Mouse (Mus musculus) kidney, postnatal 4 days (tissue): ENCODE results near the gene Cep89.

Experiments used
- DNase-seq, 2 experiments: peaks; one replicate each; pipeline ENCODE4 v3.0.0; 2021; ENCODE audit warnings: mixed read lengths in 2 of 2

Cep89 gene

DNA sequence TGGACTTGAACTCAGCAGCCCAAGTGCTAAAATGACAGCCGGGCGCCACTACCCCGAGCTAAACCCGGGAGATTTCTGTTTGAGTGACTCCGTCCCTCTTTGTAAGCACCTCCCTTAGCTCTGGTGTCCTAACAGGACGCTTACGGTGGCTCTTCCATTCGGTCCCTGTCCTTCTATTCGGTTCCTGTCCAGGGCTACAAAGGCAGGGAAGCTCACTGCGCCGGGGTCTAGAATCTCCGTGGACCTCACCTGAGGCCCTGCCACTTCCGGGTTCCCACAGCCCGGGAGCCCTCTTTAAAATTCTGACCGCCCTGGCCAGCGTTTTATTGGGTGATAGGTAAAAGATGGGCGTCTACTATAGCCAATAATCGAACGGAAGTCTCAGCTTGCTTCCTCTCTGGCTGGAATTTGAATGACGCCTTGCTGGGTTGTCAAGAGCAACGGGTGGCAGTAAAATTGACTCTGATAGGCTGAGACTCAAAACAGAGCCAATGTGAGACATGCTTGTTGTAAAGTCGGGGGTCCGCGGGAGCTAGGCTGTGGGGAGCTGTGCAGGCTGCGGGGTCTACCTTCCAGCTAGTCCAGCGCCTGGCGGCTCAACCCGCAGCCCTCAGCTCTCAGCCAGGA is at the start of gene Cep89, which contains the start of gene Faap24:
TSS of gene Cep89 (plus strand) at position 494 of the 627 bp plus-strand sequence.
TSS of gene Faap24 (minus strand) at position 295 of the 627 bp plus-strand sequence.
- peak; percentile 88 to 91 for DNase-seq

DNA sequence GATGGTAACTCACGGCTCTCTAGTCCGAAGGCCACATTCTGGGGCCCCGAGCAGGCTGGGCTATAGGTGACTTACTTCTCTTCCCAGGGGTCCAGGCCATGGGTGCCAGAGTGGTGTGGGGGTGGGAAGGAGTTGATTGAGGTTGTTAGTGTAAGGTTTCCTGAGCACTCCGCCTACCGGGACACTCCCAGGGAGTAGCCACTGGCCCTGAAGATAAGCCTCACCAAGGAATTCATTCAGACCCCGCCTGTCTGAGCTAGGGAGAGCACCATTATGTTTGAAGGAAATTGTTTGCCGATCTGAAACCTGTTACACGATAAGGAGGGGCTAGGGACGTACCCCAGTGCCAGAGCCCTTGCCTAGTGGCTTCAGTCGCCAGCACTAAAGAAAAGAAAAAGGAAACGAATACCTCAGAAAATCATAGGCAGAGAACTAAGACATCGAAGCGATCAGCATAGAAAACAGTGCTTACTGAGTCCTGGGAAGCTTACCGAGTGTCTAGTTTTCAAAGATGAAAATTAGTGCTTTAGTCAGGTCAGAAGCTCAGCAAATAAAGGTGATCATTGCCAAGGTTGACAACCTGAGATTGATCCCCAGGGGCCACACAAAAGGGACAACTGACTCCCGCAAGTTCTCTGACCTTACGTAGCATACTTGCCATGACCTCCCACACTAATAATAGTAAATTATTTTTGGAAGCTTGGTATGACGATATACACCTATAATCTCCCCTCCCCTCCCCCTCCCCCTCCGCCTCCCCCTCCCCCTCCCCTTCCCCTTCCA is 48.7 kb upstream of the Cep89 start:
- no peak for DNase-seq

DNA sequence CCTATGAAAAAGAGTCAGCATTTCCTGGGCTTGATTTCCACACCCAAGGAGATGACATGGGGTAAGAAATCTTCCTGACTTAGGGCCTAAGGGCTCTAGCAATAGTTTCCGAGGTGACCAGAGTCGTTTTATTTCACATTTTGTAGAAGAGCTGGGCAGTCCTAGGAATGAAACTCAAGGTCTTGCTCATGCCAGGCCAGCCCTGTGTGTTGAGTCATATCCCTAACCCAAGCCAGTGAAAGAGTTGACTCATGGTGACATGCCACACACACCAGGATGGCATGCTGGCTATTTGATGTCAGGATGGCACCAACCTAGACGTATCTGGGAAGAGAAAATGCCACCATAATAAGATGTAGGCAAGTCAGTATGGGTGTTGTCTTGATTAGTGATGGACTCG is 47.8 kb upstream of the Cep89 start:
- no peak for DNase-seq

DNA sequence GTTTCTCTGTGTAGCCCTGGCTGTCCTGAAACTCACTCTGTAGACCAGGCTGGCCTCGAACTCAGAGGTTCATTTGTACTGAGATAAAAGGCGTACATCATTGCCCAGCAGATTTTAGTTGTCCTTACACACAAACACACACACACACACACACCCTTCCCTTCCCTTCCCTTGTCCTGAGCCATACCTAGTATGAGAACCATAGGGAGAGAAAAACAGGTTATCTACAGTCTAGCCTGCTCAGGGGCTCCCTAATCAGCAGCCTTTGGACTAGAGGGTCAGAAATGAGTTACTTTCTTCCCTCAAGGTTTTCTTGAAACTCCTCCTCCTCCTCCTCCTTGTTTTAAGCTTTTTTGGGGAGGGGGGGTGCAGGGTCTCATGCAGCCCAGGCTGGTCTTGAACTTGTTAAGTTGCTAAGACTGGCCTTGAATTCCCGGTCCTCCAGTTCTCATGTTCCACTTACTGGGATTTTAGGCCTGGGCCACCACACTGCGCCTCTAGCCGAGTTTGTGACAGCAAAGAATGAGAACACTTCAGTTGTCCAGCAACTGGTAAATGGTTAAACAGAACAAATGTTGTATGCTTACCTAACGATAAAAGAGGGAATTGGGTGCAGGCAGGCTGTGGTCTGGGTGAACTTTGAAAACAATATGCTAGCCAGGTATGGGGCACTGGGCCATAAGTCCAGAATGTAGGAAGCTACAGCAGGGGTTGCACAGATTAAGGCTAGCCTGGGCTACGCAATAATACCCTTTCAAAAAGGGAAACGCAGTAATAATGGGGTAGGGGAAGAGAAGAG is 46.8 kb upstream of the Cep89 start:
- DNase-seq: no peak

DNA sequence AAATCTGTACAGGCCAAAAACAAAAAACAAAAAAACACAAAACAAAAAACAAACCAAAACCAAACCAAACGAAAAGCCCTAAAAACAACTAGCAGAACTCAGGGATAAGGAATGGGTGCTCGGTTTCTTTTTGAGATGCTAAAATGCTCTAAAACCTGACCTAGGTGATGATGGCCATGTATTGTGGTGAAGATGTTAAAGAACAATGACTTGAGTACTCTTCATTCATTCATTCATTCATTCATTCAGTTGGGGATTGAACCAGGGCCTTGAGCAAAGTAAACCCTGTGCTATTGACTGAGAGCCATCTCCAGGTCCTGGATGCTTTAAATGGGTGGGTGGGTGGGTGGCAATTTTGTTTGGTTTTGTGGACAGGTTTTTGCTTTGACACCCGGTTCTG is 45.7 kb upstream of the Cep89 start:
- no peak for DNase-seq

DNA sequence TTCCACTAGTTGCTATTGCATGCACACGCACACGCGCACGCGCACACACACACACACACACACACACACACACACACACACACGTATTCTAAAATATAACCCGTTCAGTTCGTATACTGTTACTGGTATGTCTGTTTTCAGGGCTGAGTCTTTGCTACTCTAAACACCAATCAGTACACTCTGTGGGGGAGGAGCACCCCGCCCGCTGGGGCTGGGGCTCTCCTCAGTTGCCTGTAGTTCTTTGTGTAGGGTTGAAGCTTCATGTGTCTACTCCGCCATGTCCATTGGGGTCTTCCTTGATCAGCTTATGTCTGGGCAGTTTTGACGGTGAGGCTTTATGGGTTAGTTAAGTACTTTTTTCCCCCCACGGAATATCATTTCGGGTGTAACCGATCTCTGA is 43.5 kb upstream of the Cep89 start:
- DNase-seq: no peak

DNA sequence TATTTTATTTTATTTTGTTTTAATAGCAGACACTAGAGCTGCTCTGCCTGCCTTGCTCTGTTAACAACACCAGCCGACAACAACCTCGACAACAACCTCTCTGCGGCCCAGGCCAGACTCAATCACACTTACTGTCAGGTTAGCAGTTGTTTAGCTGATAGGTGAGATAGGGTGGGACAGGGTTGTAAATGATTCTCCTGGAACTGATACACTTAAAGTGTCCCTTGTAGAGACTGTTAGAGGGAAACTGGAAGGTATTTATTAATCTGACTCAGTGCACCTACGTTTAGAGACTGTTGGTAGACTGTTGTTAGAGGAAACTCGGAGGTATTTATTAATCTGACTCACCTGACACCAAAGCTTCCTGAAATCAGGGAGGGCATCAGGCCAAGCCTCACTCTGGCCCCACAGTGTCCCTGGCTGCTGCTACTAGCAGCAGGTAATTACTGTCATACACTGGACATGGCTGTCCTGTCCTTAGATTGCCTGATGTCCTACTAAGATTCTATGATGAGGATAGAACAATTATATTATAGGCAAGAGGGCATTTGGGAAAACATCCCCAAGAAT is 41.4 kb upstream of the Cep89 start:
- DNase-seq: peak in 1 of 2 experiments; percentile 47

DNA sequence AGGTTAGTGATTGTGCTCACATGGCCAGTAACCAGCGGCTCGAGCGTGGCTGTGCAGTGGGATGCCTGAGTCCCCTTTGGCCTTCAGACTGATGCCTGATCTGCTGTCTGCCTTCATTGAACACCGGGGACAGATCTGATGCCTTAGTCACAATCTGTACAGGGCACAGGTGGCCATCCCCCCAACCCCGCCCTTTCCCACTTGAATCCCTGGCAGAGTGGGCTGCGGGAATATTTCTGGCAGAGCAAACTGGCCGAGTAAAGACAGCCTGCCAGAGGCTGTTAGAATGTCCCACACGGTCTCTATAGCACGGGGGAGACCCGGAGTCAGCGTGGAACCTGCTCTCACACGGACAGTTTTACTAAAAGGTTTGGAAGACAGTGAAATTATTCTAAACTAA is 39.2 kb upstream of the Cep89 start:
- DNase-seq: no peak

DNA sequence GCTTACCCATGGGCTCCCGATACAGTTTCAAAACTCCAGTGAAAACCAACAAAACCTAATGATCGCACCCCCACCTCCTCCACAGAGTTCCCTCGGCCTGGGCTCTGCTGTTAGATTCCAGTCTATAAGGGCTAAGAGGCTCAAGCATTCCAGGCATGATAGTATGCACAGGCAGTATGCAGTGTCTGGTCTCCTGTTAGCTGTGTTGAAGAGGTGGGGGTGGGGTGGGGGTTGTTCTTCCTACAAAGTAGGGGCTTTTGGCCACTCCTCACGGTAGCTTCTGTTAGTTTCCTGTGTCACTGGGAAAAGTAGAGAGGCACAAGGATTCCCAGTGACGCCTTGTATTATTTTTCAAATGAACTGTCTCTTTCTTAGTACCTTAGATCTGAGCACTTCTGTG is 34.6 kb upstream of the Cep89 start:
- DNase-seq: no peak

DNA sequence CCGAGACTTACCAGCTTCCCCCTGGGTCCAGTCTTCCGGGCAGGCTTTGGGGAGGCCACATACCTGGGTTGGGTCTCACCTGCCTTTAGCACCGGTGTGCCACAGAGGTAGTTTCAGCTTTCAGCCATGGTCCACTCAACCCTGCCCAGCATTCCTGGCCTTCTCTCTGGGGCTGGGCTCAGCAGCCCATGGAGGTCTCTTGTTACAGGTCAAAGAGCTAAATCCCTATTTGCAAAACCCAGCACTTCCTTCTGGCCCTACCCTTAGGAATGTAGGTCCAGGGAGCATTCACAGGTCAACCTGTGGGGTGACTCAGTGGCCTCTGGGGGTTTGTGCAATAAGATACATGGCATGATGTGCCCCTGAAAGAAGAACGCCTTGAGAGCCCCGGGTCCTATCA is 34.0 kb upstream of the Cep89 start:
- DNase-seq: peak; percentile 41 to 74

DNA sequence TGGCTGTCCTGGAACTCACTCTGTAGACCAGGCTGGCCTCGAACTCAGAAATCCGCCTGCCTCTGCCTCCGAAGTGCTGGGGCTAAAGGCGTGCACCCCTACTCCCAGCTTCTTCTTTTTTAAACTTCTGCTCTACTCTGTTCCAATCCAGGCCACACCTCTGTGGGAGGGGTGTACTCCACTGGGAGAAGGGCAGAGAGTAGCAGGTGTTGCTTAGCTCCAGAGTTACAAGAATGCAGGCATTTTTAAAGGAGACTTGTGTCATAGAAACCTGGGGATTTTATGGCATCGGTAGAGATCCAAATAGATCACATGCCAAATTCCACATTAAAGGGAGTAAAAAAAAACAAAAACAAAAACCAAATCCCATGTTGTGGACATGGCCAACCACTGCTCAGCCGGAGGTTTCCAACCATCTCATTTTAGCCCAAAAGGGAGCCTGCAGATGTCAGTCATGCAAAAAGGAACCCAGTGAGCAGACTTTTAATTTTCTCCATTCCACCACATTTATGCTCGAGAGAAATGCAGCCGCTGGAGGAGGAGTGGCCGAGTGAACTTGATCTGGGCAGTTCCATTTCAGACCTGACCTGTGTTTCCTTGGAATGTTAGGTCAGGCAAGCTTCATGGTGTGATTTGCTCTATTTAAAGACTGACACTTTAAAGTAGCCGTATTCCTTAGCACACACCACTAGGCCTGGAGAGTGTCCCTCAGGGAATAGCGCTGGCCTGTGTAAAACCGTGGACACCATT is 31.5 kb upstream of the Cep89 start:
- peak in 1 of 2 experiments; percentile 62 for DNase-seq

DNA sequence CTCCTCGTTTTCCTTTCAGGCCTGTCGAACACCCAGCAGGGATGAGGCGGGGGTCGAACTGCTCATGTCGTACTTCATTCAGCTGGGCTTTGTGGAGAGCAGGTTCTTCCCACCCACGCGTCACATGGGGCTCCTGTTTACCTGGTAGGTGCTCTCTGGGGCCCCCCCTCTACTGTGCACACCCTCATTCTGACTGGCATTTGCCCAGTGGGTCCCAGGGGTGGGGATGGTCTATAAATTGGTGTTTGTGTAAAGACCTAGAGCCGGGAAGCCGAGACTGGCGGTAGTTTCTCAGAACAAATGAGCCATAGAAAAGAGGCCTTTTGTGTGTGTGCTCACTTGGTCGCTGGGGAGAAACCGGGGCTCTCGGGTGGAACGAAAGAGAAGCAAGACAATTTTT is 25.7 kb upstream of the Cep89 start:
- peak in 1 of 2 experiments; percentile 47 for DNase-seq

DNA sequence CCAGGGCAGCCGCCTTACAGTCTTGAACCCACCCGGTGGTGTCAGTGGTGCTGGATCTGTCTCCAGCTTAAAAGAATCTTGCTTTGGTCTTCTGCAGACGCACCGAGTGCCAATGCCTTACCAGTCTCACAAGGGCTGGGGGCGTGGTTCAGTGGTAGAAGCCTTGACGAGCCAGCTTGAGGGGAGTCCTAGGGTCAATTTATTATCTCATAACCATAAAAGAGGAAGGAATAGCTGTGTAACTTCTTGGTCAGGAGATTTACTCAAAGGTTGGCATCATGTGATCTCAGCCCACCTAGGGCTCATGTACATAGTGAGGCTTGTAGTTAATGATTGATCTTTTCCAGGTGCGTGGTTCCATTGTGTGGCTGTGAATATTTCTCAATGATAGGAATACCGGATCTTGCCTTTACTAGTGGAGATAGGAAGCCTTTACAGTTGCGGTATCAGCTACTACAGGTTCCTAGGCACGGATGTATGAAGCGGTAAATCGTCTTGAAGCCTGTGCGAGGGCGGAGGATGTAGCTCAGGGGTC is 24.3 kb upstream of the Cep89 start:
- DNase-seq: peak in 1 of 2 experiments; percentile 17

DNA sequence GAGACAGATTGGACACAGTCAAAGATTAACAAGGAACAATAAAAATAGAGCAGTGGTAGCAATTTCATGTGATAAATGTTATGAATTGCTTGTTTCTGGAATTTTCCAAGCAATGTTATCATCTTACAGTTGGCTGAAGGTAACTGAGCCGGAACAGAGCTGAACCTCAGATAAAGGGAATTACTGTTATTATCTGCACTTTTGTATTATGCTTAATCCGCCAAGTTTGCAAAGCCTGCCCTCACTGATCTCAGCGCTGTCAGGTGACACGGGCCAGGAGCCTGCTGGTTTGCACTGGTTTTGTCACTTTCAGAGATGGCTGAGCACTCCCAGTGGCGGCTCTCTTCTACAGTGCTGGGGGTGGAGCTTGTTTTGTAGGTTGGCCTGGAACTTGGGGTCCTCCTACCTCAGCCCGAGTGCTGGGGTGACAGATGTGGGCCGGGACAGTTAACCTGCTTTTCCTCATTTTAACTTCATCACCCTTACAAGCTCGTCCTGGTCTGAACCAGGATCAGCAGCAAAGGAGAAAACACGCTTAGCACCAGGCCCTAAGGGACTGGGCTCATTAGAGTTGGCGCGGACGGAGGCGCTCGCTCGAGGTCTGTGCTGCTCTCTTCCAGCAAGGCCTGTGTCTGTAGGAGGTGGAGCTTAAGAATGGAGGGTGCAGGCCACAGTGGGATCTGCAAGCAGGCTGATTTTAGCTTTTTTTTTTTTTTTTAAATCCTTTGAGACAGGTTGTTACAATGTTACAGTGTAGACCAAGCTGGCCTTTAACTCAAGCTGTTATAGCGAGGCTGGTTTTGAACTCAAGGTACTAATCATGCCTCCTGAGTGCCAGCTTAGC is 23.5 kb upstream of the Cep89 start:
- DNase-seq: peak; percentile 42 to 70

DNA sequence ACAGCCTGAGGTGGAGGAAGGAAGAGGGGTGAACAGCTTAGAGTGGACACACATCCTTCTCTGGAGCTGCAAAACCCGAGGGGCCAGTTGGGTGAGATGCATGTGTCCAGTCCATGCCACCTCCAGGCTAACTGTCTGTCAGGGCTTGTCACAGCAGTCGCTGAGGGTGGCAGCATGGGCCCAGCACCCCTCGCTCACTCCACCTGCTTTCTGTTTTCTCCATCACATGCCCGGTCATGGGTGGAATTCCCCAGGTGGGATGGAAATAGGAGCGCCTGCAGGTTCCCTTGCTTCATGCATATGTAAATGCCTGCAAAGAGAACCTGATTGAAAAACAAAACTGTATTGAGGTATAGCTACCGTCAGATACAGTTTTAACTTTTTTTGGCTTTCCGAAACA is 22.6 kb upstream of the Cep89 start:
- peak in 1 of 2 experiments; percentile 48 for DNase-seq

DNA sequence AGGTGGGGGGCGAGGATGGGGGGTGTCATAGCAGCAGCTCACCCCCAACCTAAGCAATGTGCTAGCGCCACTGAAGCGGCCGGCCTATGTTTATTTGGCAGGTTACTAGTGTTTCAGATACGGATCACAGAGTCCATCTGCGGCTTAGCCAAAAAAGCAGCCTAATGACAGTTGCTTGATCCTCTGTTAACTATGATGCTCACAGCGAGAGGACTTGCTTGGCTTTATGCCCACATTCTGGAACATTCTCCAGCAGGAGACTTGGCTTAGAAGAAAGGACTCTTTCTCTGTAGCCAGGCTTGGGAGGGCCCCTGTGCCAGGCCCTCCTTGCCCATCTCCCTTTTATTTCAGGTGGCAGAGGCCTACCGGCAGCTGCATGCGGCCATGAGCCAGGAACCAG is 20.2 kb upstream of the Cep89 start:
- DNase-seq: no peak

DNA sequence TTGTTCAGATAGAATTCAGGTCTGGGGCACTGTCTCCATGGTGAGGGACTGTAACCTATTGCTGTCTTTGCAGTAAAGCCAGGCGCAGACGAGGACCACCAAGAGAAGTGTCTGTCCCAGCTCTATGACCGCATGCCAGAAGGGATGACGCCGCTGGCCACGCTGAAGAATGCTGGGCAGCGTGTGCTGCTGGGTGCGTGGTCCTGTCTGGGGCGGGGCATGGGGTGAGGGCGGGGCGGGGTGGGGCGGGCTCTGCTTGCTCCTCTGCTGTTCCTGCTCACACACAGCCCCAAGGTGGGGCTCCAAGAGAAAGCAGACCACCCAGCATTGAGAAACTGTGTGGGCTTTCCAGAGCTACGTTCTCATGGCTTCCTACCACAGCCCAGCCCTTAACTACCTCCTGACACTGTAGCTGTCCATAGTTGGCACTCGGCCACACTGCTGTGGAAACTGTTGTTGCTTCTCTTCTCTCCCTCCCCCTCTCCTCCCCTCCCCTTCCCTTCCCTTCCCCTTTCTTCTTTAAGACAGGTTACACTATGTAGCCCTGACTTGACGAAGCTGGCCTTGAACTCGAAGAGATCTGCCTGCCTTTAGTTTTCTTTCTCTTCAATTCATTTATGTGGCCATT is 17.2 kb upstream of the Cep89 start:
- DNase-seq: peak; percentile 36 to 41

DNA sequence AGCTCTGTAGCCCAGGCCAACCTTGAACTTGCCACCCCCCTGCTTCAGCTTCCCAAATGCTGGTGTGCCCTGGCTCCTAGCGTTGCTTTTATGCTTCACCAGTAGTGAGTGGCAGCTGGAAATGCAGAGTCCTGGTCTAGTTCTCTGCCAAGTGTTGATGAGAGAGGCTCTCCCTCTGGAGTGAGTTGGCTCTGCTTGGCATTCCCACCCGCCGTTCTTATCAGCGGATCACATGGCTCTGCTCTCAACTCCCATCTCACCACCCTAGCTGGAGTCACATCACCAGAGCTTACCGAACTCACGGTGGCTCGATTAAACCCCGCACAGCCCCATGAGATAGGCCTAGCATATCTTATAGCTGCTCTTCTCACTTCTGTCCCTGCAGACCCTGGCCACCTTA is 16.5 kb upstream of the Cep89 start:
- no peak for DNase-seq

DNA sequence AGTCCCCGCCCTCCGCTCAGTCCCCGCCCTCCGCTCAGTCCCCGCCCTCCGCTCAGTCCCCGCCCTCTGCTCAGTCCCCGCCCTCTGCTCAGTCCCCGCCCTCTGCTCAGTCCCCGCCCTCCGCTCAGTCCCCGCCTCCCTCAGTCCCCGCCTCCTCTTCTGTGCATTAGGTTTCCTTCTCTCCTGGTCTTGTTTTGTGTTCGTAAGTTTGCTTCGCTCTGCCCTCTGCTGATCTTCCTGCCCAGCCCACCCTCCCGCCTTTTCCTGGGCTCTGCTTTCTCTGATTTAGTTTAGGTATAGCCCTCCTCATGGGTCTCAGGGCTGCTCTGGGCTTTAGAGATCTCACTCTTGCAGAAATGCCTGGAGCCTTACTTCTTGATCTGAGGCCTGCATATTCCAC is 15.0 kb upstream of the Cep89 start:
- DNase-seq: no peak

DNA sequence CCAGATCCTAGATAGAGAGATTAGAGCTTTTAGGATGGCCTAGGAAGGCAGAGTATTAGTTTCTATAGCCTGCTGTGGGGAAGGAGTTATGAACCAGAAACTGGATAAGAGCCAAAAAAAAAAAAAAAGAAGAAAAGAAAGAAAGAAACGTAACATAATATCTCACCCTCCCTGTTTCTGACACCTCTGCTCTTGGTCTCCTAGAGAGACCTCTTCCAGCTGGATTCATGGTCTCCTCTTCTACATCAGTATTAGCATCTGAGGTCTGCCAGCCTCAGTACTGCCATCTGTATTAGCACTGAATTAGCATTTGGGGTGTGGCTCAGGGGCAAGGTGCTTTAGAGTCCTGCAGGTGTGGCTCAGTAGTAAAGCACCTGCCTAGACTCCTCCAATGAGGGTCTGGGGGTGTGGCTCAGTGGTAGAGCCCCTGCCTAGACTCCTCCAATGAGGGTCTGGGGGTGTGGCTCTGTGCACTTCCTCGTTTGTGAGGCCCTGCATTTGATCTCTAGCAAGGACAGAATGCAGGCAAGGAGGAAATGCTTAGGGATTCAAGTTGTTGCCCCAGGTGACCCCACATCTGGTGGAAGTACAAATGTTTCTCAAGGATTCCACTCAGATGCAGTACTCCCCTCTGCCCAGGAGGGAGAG is 14.0 kb upstream of the Cep89 start:
- DNase-seq: no peak
